Mouse (Mus musculus) heart, postnatal 4 days (tissue): ENCODE measurements around the gene Chst1. TPM values are rescaled to one million over a fixed set of nuclear protein-coding genes. Genes with fewer than 3 reads are reported as not detected.

Experiments used
- DNase-seq: peaks from one replicate; pipeline ENCODE4 v3.0.0; 2021
- total RNA-seq, 2 experiments: library from RNA; stranded (reverse); gene quantifications; 2 replicates each; pipeline ENCODE4 v1.2.3; 2021

Chst1 gene
- total RNA-seq, 2 experiments from 2014 or later: 3.9 to 4.8 TPM

- no peak for DNase-seq
Measured at GRCm38 (mm10) chr2:92609704-92610379, 10.3 kb downstream of the Chst1 start.

DNA sequence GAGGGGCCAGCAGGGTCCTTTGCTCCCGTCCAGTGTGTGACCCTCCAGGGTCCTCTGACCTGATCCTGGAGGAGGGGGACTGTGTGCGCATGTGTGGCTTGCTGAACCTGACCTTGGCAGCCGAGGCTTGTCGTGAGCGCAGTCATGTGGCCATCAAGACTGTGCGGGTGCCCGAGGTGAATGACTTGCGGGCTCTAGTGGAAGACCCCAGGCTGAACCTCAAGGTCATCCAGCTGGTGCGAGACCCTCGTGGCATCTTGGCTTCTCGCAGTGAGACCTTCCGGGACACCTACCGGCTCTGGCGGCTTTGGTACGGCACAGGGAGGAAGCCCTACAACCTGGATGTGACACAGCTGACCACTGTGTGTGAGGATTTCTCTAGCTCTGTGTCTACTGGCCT, 14.1 kb downstream of the Chst1 start:
- no peak for DNase-seq

GRCm38 (mm10) chr2:92614106-92614505, 14.6 kb downstream of the Chst1 start:
- DNase-seq: no peak

DNA sequence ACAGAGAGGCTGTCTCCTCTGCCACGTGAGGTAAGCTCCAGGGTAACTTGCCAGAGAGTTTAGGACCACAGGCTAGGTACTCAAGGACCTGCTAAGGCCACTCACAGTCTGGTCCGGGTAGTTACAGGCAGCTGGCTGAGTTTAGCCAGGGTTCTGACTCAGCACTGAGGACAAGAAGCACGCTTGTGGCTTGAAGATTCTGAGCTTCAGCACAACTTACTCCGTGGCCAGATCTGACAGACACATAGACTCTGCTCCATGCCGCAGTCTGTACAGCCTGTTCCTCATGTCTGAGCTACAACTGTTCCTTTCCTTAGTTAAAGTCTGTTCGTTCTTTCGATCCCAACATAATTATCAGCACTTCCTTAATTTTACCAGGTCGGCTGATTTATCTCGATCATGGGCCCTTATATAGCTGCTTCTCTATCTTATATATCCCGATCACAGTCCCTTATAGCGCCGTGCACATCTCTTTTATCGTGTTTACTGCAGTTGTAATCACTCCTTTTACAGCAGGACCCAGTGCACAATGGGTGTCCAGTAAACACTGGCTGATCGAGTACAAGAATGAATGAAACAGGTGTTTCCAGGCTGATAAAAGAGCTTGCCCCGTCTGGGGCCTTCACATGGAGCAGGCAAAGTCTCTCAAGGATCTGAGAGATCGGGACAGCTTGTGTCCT, 17.7 kb downstream of the Chst1 start:
- no peak for DNase-seq

DNA sequence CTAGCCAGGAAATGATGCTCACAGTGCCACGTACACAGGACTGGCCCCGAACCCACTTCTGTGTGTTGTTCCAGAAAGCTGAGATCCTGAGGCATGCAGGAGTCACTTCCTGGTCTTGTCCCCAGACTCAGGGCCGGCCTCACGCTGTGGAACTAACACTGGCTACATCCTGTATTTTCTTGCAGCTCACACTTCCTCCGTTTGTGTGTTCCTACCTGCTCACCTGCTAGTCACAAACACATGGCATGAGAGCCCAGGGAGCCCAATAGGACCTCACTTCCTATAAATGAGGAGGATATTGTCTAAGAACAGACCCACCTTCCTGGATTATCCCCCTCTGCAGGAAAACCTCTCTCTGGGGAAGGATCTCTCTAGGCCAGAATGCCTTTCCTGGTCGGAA, 18.5 kb downstream of the Chst1 start:
- no peak for DNase-seq

DNA sequence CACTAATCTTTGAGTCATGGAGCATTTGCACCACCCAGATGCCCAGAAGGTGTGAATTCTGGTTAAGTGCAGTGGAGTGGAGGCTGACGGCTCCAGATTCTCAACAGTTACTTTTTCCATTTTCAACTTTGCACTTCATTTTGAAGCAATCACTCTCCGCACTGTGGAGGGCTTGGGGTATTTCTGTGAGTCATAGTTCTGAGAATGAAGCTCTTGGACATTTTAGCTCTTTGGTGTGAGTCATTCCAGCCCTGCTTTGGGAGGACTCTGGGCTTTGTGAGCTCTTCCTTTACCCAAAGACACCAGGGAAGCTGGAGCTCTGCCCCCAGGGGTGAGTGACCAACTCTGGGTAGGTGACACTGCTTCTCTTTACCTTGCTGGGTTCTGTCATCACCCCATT, 28.1 kb downstream of the Chst1 start:
- DNase-seq: no peak

DNA sequence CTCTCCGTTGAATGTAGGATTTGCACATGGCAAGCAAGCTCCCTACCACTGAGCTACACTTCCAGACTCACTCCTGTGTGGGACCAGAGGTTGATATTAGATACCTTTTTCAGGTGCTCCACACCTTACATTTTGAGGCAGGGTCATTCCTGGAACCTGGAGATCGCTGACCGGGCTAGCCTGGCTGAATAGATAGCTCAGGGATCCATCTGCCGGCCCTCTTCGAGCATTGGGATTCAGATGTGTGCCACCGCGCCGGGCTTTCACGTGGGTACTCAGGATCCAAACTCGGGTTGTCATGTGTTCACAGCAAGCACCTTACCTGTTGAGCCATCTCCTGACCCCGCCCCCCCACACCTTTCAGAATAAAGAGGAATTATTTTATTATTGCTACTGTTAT, 31.3 kb downstream of the Chst1 start:
- no peak for DNase-seq

GRCm38 (mm10) chr2:92632027-92632426, 32.5 kb downstream of the Chst1 start:
- no peak for DNase-seq

GRCm38 (mm10) chr2:92640555-92640954, 41.0 kb downstream of the Chst1 start:
- DNase-seq: no peak

GRCm38 (mm10) chr2:92645282-92646037, 46.0 kb downstream of the Chst1 start:
- peak; percentile 75 for DNase-seq

- DNase-seq: no peak
Measured at GRCm38 (mm10) chr2:92649154-92649801, 49.8 kb downstream of the Chst1 start.

- no peak for DNase-seq
Measured at GRCm38 (mm10) chr2:92650428-92650827, 50.9 kb downstream of the Chst1 start.

- no peak for DNase-seq
Measured at GRCm38 (mm10) chr2:92651294-92651816, 51.8 kb downstream of the Chst1 start.

- no peak for DNase-seq
Measured at GRCm38 (mm10) chr2:92657189-92657588, 57.7 kb downstream of the Chst1 start.

- no peak for DNase-seq
Measured at GRCm38 (mm10) chr2:92658293-92659150, 59.0 kb downstream of the Chst1 start.

GRCm38 (mm10) chr2:92659491-92660035, 60.1 kb downstream of the Chst1 start:
- DNase-seq: peak; percentile 9

GRCm38 (mm10) chr2:92662534-92663068, 63.1 kb downstream of the Chst1 start:
- no peak for DNase-seq
